Mouse (Mus musculus) heart, postnatal 10 days (tissue): ENCODE data around the gene Olfr774. TPM values are rescaled to one million over a fixed set of nuclear protein-coding genes. Genes with fewer than 3 reads are reported as not detected.
"Not testable (repeated sequence)": the region's sequence is repeated elsewhere in the genome, so short reads cannot be mapped to it uniquely, and the experiment has no call there.

Source experiments
- DNase-seq, 2 experiments: peaks; one replicate each; pipeline ENCODE4 v3.0.0; 2021
- intact Hi-C: fragments of 180-260 bp; cut with DNase I; formaldehyde crosslinking; loops from one replicate; pipeline ENCODE4 v1.15.1; 2025
- total RNA-seq, 2 experiments: library from RNA; stranded (reverse); gene quantifications; 2 replicates each; pipeline ENCODE4 v1.2.3; 2021

Gene Olfr774
- not detected for total RNA-seq

- no peak for DNase-seq
- intact Hi-C loops = no loop called here
Observed at GRCm38 (mm10) chr10:129235904-129236303, at the start of gene Olfr774. Gene Olfr774 (plus strand): TSS chr10:129236204.

GRCm38 (mm10) chr10:129187319-129187718 lies 48.7 kb upstream of the Olfr774 start, which contains the start of gene Olfr773:
Gene Olfr773 (minus strand): TSS chr10:129187419.
- DNase-seq, intact Hi-C loops: not testable (repeated sequence)

GRCm38 (mm10) chr10:129230737-129231136 lies 5.3 kb upstream of the Olfr774 start:
- intact Hi-C loops = no loop called here

GRCm38 (mm10) chr10:129248112-129248511 lies 12.1 kb downstream of the Olfr774 start, which contains the start of gene Olfr775:
Gene Olfr775 (plus strand): TSS chr10:129248412.
- intact Hi-C loops = no loop called here
- no peak for DNase-seq

More at GRCm38 (mm10) chr10:129230737-129231136, 5.3 kb upstream of the Olfr774 start:
- no peak for DNase-seq

- intact Hi-C loops = no loop called here
- DNase-seq = no peak
Observed at GRCm38 (mm10) chr10:129258827-129259226, 22.8 kb downstream of the Olfr774 start, which contains the start of gene Olfr776. Gene Olfr776 (plus strand): TSS chr10:129259127.

- no peak for DNase-seq
- intact Hi-C loops = no loop called here
Observed at GRCm38 (mm10) chr10:129271081-129271535, 35.1 kb downstream of the Olfr774 start, which contains the start of gene Olfr777. Gene Olfr777 (minus strand): TSS chr10:129271485.

Other genes starting within 250 kb of the Olfr774 start
- not detected for gene Olfr9, start 246.8 kb upstream of the Olfr774 start, total RNA-seq
- gene Olfr763, start 225.4 kb upstream of the Olfr774 start, total RNA-seq = not detected
- not detected for gene Olfr764-ps1, start 196.3 kb upstream of the Olfr774 start, total RNA-seq
- not detected for gene Olfr765, start 186.2 kb upstream of the Olfr774 start, total RNA-seq
- gene Olfr766-ps1, start 167.2 kb upstream of the Olfr774 start, total RNA-seq = not detected
- gene Olfr767, start 153.3 kb upstream of the Olfr774 start, total RNA-seq = not detected
- not detected for gene Olfr768, start 136.8 kb upstream of the Olfr774 start, total RNA-seq
- gene Olfr769, start 118.3 kb upstream of the Olfr774 start, total RNA-seq = not detected
- not detected for gene Olfr770, start 97.2 kb upstream of the Olfr774 start, total RNA-seq
- gene Olfr771, start 71.5 kb upstream of the Olfr774 start, total RNA-seq = not detected
- not detected for gene Olfr772, start 58.3 kb upstream of the Olfr774 start, total RNA-seq
- not detected for gene Olfr773, start 48.8 kb upstream of the Olfr774 start, total RNA-seq
- gene Olfr775, start 12.2 kb downstream of the Olfr774 start, total RNA-seq = not detected
- gene Olfr776, start 22.9 kb downstream of the Olfr774 start, total RNA-seq = not detected
- not detected for gene Olfr777, start 35.3 kb downstream of the Olfr774 start, total RNA-seq
- not detected for gene Olfr780, start 81.9 kb downstream of the Olfr774 start, total RNA-seq
- gene Olfr781, start 92.7 kb downstream of the Olfr774 start, total RNA-seq = not detected
- gene Olfr782, start 112.6 kb downstream of the Olfr774 start, total RNA-seq = not detected
- gene Olfr784, start 147.9 kb downstream of the Olfr774 start, total RNA-seq = not detected
- gene Olfr785, start 169.2 kb downstream of the Olfr774 start, total RNA-seq = not detected
- not detected for gene Olfr786, start 191.1 kb downstream of the Olfr774 start, total RNA-seq
- gene Olfr787, start 225.7 kb downstream of the Olfr774 start, total RNA-seq = not detected
- gene Olfr788, start 234.8 kb downstream of the Olfr774 start, total RNA-seq = not detected
- gene Olfr789, start 248.5 kb downstream of the Olfr774 start, total RNA-seq = not detected